Mouse (Mus musculus) megakaryocyte, embryonic 14.5 days (primary cell): ENCODE measurements around the gene Chmp3.

Source experiments
- FLI1 ChIP-seq: IDR thresholded peaks from 2 replicates; pipeline ENCODE4 v1.6.1; 2012; ENCODE audit warnings: low read length, inconsistent platforms, mixed read lengths
- GATA1 ChIP-seq: IDR thresholded peaks from 3 replicates; pipeline ENCODE4 v1.6.1; 2012; ENCODE audit warnings: mixed read lengths, low read length, inconsistent platforms, borderline replicate concordance

DNA sequence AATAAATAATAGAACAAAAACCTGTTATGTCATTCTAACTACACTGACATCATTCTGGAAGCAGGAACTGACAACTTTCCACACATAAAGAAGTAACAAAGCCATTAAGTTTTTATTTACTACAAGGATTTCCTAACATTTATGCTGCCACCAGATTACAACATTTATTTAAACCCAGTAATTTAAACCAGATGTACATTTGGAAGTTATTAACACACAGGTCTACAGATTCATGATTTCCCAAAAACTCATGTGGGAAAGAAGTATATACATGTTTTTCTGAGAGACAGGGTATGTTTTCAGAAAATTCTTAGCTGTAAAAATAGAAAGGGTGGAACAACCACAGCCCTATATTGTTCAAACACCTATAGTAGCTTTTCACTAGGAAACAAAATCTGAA, 81.1 kb downstream of the Chmp3 start:
- no peak for TF ChIP-seq GATA1
- no peak for TF ChIP-seq FLI1
